Mouse (Mus musculus) heart, embryonic 14.5 days (tissue): Measurements from ENCODE around the gene Slc25a26. TPM values are rescaled to one million over a fixed set of nuclear protein-coding genes. Genes with fewer than 3 reads are reported as not detected.
A peak's percentile ranks its signal among the peaks of the same experiment; 100 is the strongest.

Experiments
- ATAC-seq: fragments of 200-750 bp; cut with Nextera tagmentation; 2 replicates; pipeline ENCODE4 v1.8.0; 2017; ENCODE audit warnings: low read depth, moderate TSS enrichment; ENCODE audit not compliant: insufficient number of reproducible peaks, insufficient read depth, low FRiP score
- H3K27ac ChIP-seq, 2 experiments: fragments of 200-500 bp in 1 of 2; fragments of 300-500 bp in 1 of 2; sonication (generic) in 1 of 2; replicated peaks in 1 of 2; 2 replicates each; pipeline ENCODE4 v1.5.1; 2012 to 2014; ENCODE audit warnings: low read depth in 2 of 2, low read length in 2 of 2, control low read depth in 1 of 2, mild to moderate bottlenecking in 1 of 2, mixed read lengths in 1 of 2; ENCODE audit not compliant: control insufficient read depth in 1 of 2, insufficient read depth in 1 of 2
- H3K27me3 ChIP-seq: fragments of 300-500 bp; sonication (generic); 2 replicates; pipeline ENCODE4 v1.6.1; 2014; ENCODE audit warnings: mild to moderate bottlenecking, low read length, control low read depth; ENCODE audit not compliant: control insufficient read depth, insufficient read depth
- H3K36me3 ChIP-seq: fragments of 300-500 bp; sonication (generic); 2 replicates; pipeline ENCODE4 v1.6.1; 2014; ENCODE audit warnings: mild to moderate bottlenecking, control low read depth, low read length, mixed read lengths; ENCODE audit not compliant: control insufficient read depth, insufficient read depth
- H3K4me1 ChIP-seq, 2 experiments: fragments of 200-500 bp in 1 of 2; fragments of 300-500 bp in 1 of 2; sonication (generic) in 1 of 2; 2 replicates each; pipeline ENCODE4 v1.6.1; 2012 to 2014; ENCODE audit warnings: low read length in 2 of 2, control low read depth in 1 of 2, mixed read lengths in 1 of 2; ENCODE audit not compliant: control insufficient read depth in 2 of 2, insufficient read depth in 2 of 2
- H3K4me2 ChIP-seq: fragments of 300-500 bp; sonication (generic); 2 replicates; pipeline ENCODE4 v1.6.1; 2014; ENCODE audit warnings: mild to moderate bottlenecking, low read length
- H3K4me3 ChIP-seq, 2 experiments: fragments of 200-500 bp in 1 of 2; fragments of 300-500 bp in 1 of 2; sonication (generic) in 1 of 2; 2 replicates each; pipeline ENCODE4 v1.5.1; 2012 to 2014; ENCODE audit warnings: low read length in 2 of 2, mild to moderate bottlenecking in 2 of 2, control low read depth in 1 of 2, low read depth in 1 of 2, moderate library complexity in 1 of 2; ENCODE audit not compliant: control insufficient read depth in 1 of 2, insufficient read depth in 1 of 2
- H3K9ac ChIP-seq: fragments of 300-500 bp; sonication (generic); 2 replicates; pipeline ENCODE4 v1.6.1; 2014; ENCODE audit warnings: mild to moderate bottlenecking, low read length
- H3K9me3 ChIP-seq: fragments of 300-500 bp; sonication (generic); 2 replicates; pipeline ENCODE4 v1.6.1; 2016; ENCODE audit warnings: low read length, control low read depth; ENCODE audit not compliant: control insufficient read depth
- WGBS: fragments of 180-500 bp; shearing (Covaris S2); extraction: QIAGEN DNeasy Blood & Tissue Kit; methylation state at CpG from one replicate; pipeline ENCODE4 v1.1.7; 2014; 5-methylcytosine and 5-hydroxymethylcytosine counted together
- polyA plus RNA-seq: library from polyadenylated mRNA; unstranded; fragments of >200 nt; fragmentation: Nextera tagmentation; extraction: Ambion mirVana; gene quantifications from 2 replicates; pipeline ENCODE4 v1.2.1, GENCODE M21; 2014

The Slc25a26 gene
- 11.0 and 13.7 TPM in 2 replicates for polyA plus RNA-seq

DNA sequence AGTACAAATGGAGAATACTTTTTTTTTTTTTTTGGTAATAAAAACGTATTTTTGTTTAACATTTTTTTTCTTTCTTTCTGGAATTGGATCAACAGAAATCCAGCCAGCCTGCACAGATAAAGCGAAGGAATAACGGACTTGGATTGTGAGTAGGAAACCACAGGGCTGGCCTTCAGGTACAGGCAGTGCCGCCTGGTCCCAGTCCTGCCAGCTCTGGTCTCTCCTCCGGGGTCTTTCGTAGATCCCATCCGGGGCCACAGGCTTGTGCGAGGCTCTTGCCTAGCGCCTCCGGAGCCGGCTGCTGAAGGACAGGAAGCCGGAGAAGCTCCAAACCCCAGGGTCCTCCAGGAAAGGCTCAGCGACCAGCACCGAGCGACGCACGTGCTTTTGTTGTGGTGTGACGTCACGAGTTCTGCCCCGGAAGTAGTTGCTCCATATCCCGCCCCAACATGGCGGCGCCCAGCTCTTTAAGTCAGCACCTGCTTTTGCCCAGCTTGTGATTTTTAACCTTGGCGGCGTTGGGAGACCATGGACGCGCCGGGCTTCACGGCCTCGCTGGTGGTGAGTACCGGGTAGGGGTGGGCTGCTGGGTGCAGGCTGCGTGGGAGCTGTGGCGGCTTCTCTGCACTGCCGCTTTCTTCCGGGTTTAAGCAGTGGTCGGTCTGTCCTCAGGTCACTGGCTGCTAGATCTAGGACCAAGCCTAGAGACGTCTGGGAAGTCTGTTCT lies at the start of gene Slc25a26:
Gene Slc25a26 (plus strand): TSS at position 435 of the 727 bp plus-strand sequence.
- peak within 1 kb of the TSS; percentile 78 for H3K4me2 ChIP-seq
- no peaks in the 10 kb centered on the region for H3K9me3 ChIP-seq
- H3K27ac ChIP-seq, result peak within 1 kb of the TSS; percentile 72 to 78
- ATAC-seq, result peak; percentile 90
- H3K9ac ChIP-seq, result peak within 1 kb of the TSS; percentile 75
- no peaks in the 10 kb centered on the region for H3K27me3 ChIP-seq
- H3K36me3 ChIP-seq, result no peaks in the 10 kb centered on the region
- H3K4me1 ChIP-seq, result peaks cover 0 to 5% of the 10 kb centered on the region in 2 experiments; a peak in 1 of 4 replicates
- peak within 1 kb of the TSS; percentile 64 to 92 for H3K4me3 ChIP-seq
- WGBS, result under 1% methylated on average over 37 of the region's 37 CpGs

DNA sequence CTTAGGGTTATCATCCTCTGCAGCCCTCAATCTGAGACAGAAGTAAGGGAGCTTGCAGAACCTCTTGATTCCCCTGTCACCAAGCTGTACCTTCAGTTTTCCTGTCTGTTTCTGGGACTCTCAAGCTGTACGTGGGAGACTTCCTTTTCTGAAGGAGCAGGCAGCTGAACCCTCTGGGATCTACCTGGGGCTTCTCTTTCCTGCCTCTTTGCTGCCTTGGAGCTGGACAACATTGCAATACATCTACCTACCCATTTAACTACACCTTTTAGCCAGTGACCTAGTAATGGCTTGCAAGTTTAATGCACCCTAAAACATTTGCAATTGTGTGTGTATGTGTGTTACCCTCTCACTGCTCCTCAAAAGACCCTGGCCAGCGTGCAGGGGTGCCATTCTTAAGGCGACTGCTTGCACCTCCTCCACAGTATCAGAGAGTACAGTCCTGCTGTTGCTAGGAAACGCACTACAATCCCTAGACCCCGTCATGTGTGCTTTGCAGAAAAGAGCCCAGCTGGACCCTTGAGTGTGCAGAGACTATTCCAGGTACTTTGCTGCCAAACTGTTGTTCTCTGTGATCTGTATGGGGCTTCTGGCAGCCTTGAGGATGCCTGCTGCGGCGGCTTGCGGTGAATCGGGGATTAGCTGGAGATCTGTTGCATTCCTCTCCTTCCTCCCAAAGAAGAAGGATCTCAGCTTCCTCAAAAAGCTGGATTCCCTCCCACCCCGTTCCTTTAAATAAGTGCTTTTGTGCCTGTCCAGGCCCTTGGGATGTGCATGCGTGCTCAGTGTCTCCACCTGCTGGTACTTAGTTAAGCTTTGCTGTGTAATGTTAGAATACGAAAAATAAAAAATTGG lies 35.9 kb upstream of the Slc25a26 start:
- Histone ChIP-seq H3K4me3 (no peak overlapping the region), H3K9me3 (no peaks in the 10 kb centered on the region), H3K4me2 (peak overlapping the region; percentile 51), H3K9ac (0 out of 2 replicates have a peak overlapping the region, but pooled peaks have one; percentile 25), H3K27ac (no peak overlapping the region), H3K4me1 (peaks cover 2 to 12% of the 10 kb centered on the region in 2 experiments; a peak in 2 of 4 replicates), H3K36me3 (no peaks in the 10 kb centered on the region), H3K27me3 (no peaks in the 10 kb centered on the region)
- ATAC-seq, result no peak
- WGBS, result 17% methylated on average over 12 of the region's 12 CpGs

DNA sequence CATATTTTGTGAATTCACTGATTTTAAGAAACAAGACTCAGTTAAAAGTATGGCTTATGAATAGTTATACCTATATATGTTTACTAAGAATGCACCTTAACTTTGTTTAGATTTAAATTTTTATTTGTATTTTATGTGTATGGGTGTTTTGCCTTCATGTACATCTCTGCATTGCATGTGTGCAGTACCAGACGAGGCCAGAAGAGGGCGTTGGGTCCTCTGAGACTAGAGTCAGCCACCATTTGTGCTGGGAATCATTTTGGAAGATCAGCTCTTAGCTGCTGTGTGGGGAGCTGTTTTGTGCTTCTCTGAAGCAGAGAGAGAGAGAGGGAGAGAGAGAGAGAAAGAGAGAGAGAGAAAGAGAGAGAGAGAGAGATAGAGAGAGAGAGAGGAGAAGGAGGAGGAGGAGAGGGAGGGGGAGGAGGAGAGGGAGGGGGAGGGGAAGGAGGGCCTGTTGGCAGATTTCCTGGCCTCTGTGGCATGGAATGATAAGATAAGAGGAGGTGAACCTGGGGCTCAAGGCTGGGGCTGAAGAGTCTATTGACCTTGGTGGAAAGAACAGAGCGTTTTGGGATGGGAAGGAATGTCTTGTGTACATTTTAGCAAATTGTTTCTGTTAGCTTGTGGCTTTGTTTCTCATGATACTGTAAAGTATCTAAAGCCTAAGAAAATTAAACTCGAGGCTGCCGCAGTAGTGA lies 33.5 kb upstream of the Slc25a26 start:
- Histone ChIP-seq H3K36me3 (no peaks in the 10 kb centered on the region), H3K27ac (peak overlapping the region; percentile 25 to 55; a peak in 3 of 4 replicates), H3K9ac (no peak overlapping the region), H3K9me3 (no peaks in the 10 kb centered on the region), H3K4me3 (no peak overlapping the region), H3K4me1 (peaks cover 2 to 12% of the 10 kb centered on the region in 2 experiments; a peak in 2 of 4 replicates), H3K27me3 (no peaks in the 10 kb centered on the region), H3K4me2 (no peak overlapping the region)
- WGBS, result 15% methylated on average over 5 of the region's 5 CpGs
- no peak for ATAC-seq

DNA sequence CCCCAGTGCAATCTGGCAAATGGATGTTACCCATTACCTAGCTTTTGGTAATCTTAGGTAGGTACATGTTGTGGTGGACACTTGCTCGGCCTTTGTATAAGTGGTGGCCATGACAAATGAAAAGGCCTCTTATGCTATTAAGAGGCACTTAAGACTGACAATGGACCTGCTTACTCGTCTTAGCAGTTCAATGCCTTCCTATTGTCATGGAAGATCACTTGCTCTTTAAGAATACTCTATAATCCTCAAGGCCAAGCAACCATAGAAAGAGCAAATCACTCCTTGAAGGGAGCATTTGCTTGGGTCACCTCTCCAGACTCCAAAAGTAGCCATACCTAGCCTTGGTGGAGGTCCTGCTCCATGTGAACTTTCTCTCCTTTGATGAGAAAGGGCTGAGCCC lies 7.4 kb upstream of the Slc25a26 start:
- WGBS, result 55% methylated on average over 2 of the region's 2 CpGs
- Histone ChIP-seq H3K4me3 (no peak overlapping the region), H3K9ac (no peak overlapping the region), H3K4me2 (no peak overlapping the region), H3K4me1 (no peaks in the 10 kb centered on the region), H3K27ac (no peak overlapping the region), H3K9me3 (no peaks in the 10 kb centered on the region), H3K27me3 (no peaks in the 10 kb centered on the region; the same call in 1 of the 2 replicates), H3K36me3 (no peaks in the 10 kb centered on the region)
- ATAC-seq, result no peak

DNA sequence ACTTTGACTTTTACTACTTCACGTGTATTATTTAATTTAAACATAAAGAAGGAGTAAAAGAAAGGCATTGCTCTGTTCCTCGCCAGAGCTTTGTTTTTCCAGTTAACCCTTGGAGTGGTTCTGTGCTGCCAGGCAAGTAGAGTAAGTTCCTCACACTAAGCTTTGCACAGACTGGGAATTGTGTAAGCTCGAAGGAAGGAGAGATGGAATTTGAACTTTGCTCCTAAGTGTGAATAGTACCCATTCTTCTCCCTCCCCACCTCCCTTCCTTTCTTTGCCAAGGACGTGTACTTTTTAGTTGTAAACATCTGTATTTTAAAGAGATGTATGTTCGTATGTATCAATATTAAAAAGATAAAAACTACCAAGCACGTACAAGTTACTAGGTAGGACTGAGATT lies 3.8 kb downstream of the Slc25a26 start:
- Histone ChIP-seq H3K9ac (no peak overlapping the region), H3K9me3 (no peaks in the 10 kb centered on the region), H3K27me3 (no peaks in the 10 kb centered on the region), H3K4me1 (peaks cover 0 to 5% of the 10 kb centered on the region in 2 experiments; a peak in 1 of 4 replicates), H3K4me3 (no peak overlapping the region), H3K4me2 (no peak overlapping the region), H3K27ac (no peak overlapping the region), H3K36me3 (peaks cover 11% of the 10 kb centered on the region; the same call in 1 of the 2 replicates)
- WGBS, result 68% methylated on average over 6 of the region's 6 CpGs
- no peak for ATAC-seq

DNA sequence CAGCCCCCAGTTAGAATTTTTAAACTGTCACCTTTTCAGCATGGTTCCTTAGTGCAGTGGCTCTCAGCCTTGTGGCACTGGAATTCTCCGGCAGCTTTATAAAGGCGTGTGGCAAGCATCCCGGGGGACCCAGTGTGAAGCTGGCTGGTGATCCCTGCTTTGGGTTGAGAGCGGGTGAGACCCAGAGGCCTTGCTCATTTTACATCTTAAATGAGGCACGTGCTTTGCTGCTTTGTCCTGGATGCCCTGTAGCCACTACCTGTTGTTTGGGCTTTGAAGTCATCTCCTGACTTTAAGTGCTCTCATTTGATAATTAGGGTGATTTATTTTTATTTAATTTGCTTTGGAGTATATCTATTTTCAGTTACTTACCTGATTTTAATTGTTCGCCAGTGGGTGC lies 7.8 kb downstream of the Slc25a26 start:
- Histone ChIP-seq H3K4me3 (no peak overlapping the region), H3K4me1 (no peaks in the 10 kb centered on the region), H3K4me2 (no peak overlapping the region), H3K9ac (no peak overlapping the region), H3K27me3 (no peaks in the 10 kb centered on the region), H3K36me3 (peaks cover 11% of the 10 kb centered on the region; the same call in 1 of the 2 replicates), H3K27ac (no peak overlapping the region), H3K9me3 (no peaks in the 10 kb centered on the region)
- ATAC-seq, result no peak
- 88% methylated on average over 6 of the region's 6 CpGs for WGBS

DNA sequence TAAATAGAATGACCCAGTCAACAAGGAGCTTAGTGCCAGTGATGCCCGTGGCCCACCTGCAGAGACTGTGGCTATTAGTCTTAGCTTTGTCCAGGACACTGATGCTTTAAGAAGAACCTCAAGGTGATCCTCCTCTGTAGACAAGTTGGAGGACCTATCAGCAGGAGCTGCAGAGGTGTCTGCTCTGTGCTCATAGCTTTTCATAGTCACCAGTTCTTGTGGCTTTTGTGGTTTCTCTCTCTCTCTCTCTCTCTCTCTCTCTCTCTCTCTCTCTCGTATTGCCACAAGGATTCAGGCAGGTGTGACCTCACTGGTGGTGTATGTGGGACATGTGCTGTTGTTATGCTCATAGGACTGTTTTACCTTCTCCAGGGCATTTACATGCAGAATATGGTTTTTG lies 8.7 kb downstream of the Slc25a26 start:
- Histone ChIP-seq H3K36me3 (peaks cover 11% of the 10 kb centered on the region; the same call in 1 of the 2 replicates), H3K4me1 (no peaks in the 10 kb centered on the region), H3K27me3 (no peaks in the 10 kb centered on the region), H3K9me3 (no peaks in the 10 kb centered on the region), H3K9ac (no peak overlapping the region), H3K4me2 (no peak overlapping the region), H3K27ac (no peak overlapping the region), H3K4me3 (no peak overlapping the region)
- no peak for ATAC-seq
- WGBS, result 57% methylated on average over 2 of the region's 2 CpGs
